Mouse (Mus musculus) 3T3-L1 (cell line): ENCODE measurements around the gene Cxxc4.
"Not testable (repeated sequence)": the region's sequence is repeated elsewhere in the genome, so short reads cannot be mapped to it uniquely, and the experiment has no call there.

Experiments used
- DNase-seq: peaks from one replicate; pipeline ENCODE4 v3.0.0-alpha.2; 2015; ENCODE audit warnings: low read depth, low spot score

Gene Cxxc4

GRCm38 (mm10) chr3:134236414-134237112 is at the start of gene Cxxc4:
Gene Cxxc4 (plus strand): TSS chr3:134236484.
- DNase-seq = no peak

- DNase-seq = no peak
These were observed 47.0 kb upstream of the Cxxc4 start for GRCm38 (mm10) chr3:134188979-134189946.

GRCm38 (mm10) chr3:134190046-134190445 is 46.2 kb upstream of the Cxxc4 start:
- no peak for DNase-seq

- no peak for DNase-seq
These were observed 36.4 kb upstream of the Cxxc4 start for GRCm38 (mm10) chr3:134199892-134200291.

GRCm38 (mm10) chr3:134206624-134207023 is 29.7 kb upstream of the Cxxc4 start:
- peak; percentile 3 for DNase-seq

- no peak for DNase-seq
These were observed 25.3 kb upstream of the Cxxc4 start for GRCm38 (mm10) chr3:134210950-134211349.

GRCm38 (mm10) chr3:134219881-134220280 is 16.4 kb upstream of the Cxxc4 start:
- DNase-seq = not testable (repeated sequence)

GRCm38 (mm10) chr3:134221002-134221401 is 15.3 kb upstream of the Cxxc4 start:
- DNase-seq = no peak

GRCm38 (mm10) chr3:134222593-134222992 is 13.7 kb upstream of the Cxxc4 start:
- no peak for DNase-seq

- DNase-seq = no peak
These were observed 12.3 kb upstream of the Cxxc4 start for GRCm38 (mm10) chr3:134223956-134224355.

- no peak for DNase-seq
These were observed 10.4 kb upstream of the Cxxc4 start for GRCm38 (mm10) chr3:134225928-134226327.

GRCm38 (mm10) chr3:134232753-134233152 is 3.5 kb upstream of the Cxxc4 start:
- no peak for DNase-seq

- DNase-seq = peak; percentile 79
These were observed 532 bp upstream of the Cxxc4 start for GRCm38 (mm10) chr3:134235491-134236413.

- peak; percentile 3 for DNase-seq
These were observed 975 bp downstream of the Cxxc4 start for GRCm38 (mm10) chr3:134237113-134237805.

GRCm38 (mm10) chr3:134238621-134239310 is 2.5 kb downstream of the Cxxc4 start:
- DNase-seq = peak; percentile 15

- peak; percentile 33 for DNase-seq
These were observed 3.2 kb downstream of the Cxxc4 start for GRCm38 (mm10) chr3:134239321-134239970.

- peak; percentile 48 for DNase-seq
These were observed 3.9 kb downstream of the Cxxc4 start for GRCm38 (mm10) chr3:134239971-134240717.

GRCm38 (mm10) chr3:134240718-134241025 is 4.4 kb downstream of the Cxxc4 start:
- no peak for DNase-seq

GRCm38 (mm10) chr3:134243168-134243849 is 7.0 kb downstream of the Cxxc4 start:
- DNase-seq = no peak
